ENCODE assay signal across 8 mouse cellular contexts in genomic region chr3:95892066-95893052, GRCm38 (mm10). TPM values are rescaled to one million over a fixed set of nuclear protein-coding genes. Genes with fewer than 3 reads are reported as not detected.
A peak's percentile ranks its signal among the peaks of the same experiment; 100 is the strongest.
DNase-seq lines count a peak whose midpoint lies in the region; ATAC-seq and TF ChIP-seq lines count a peak whose summit lies in the region.

No protein-coding gene starts in this region.

- H3K4me1 ChIP-seq in spleen, adult 2 months (ENCODE audit: control insufficient read depth, insufficient read depth, insufficient read length): peaks cover 14% of the 10 kb centered on the region; the same call in 1 of the 2 replicates
- peaks cover 32% of the 10 kb centered on the region for H3K4me1 ChIP-seq in heart, embryonic 16.5 days (ENCODE audit: control insufficient read depth, insufficient read depth, low read length)
- peaks cover 6% of the 10 kb centered on the region; the same call in 1 of the 2 replicates for H3K4me1 ChIP-seq in lung, adult 2 months (ENCODE audit: control insufficient read depth, insufficient read depth, low read length)

- H3K9ac ChIP-seq in heart, embryonic 16.5 days (ENCODE audit: low read length): peak overlapping the region; percentile 73

- H3K4me2 ChIP-seq in heart, embryonic 16.5 days (ENCODE audit: low read depth, low read length): peak overlapping the region; percentile 67

- H3K9me3 ChIP-seq in heart, embryonic 16.5 days (replicated peaks; ENCODE audit: control insufficient read depth, low read length): no peaks in the 10 kb centered on the region

- intact Hi-C loops in gastrocnemius, postnatal 36 days (cut with DNase I): no loop called here

- no peaks in the 10 kb centered on the region for H3K27me3 ChIP-seq in spleen, adult 2 months (ENCODE audit: control insufficient read depth, insufficient read depth, low read length)
- H3K27me3 ChIP-seq in heart, embryonic 16.5 days (ENCODE audit: control insufficient read depth, insufficient read depth, low read length): no peaks in the 10 kb centered on the region

- WGBS in spleen, adult 2 months: 33% methylated on average over 11 of the region's 11 CpGs
- 32% methylated on average over 11 of the region's 11 CpGs for WGBS in heart, embryonic 16.5 days
- 23% methylated on average over 11 of the region's 11 CpGs for WGBS in lung, adult 2 months

- H3K36me3 ChIP-seq in spleen, adult 2 months (ENCODE audit: control insufficient read depth, insufficient read depth, low read length): peaks cover 5% of the 10 kb centered on the region
- peaks cover under 1% of the 10 kb centered on the region; the same call in 1 of the 2 replicates for H3K36me3 ChIP-seq in heart, embryonic 16.5 days (ENCODE audit: control insufficient read depth, insufficient read depth)

- no peak for TF ChIP-seq CTCF in spleen, adult 2 months (IDR thresholded peaks at IDR 0.05; ENCODE audit: extremely low read depth, insufficient read depth, insufficient read length, insufficient replicate concordance)
- no peak for TF ChIP-seq CTCF in lung, adult 2 months (IDR thresholded peaks at IDR 0.05; ENCODE audit: insufficient read depth, low read length)

- H3K4me3 ChIP-seq in spleen, adult 2 months (ENCODE audit: extremely low read depth, insufficient read depth, insufficient read length): peak overlapping the region; percentile 62; the same call in 1 of the 2 replicates
- peak overlapping the region; percentile 54 for H3K4me3 ChIP-seq in heart, embryonic 16.5 days (ENCODE audit: low read length)
- peak overlapping the region; percentile 66 for H3K4me3 ChIP-seq in lung, adult 2 months (replicated peaks; ENCODE audit: extremely low read depth, low read depth, low read length)

- H3K27ac ChIP-seq in spleen, adult 2 months (ENCODE audit: insufficient read depth, low read length): peak overlapping the region; percentile 88
- peak overlapping the region; percentile 97 for H3K27ac ChIP-seq in heart, embryonic 16.5 days (ENCODE audit: low read length)

- TF ChIP-seq POLR2A in spleen, adult 2 months (IDR thresholded peaks at IDR 0.05; ENCODE audit: low read depth, low read length): no peak
- no peak for TF ChIP-seq POLR2A in lung, adult 2 months (IDR thresholded peaks at IDR 0.05; ENCODE audit: borderline replicate concordance, extremely low read depth, low read depth, low read length)

- ATAC-seq in heart, embryonic 16.5 days (replicated peaks; ENCODE audit: extremely low read depth, insufficient read depth, low FRiP score): no peak

- no peak for DNase-seq in spleen, adult 2 months (ENCODE audit: low read depth in 1 of 2, low spot score in 2 of 2)
- no peak for DNase-seq in spleen, postnatal 14 days (ENCODE audit: low spot score in 2 of 2)
- DNase-seq in lung, adult 2 months: no peak
- DNase-seq in testis, postnatal 10 days (ENCODE audit: low spot score): peak; percentile 54
- DNase-seq in adrenal gland, adult 18-20 months (ENCODE audit: low spot score in 2 of 2): no peak
- no peak for DNase-seq in gastrocnemius, postnatal 36 days
- DNase-seq in urinary bladder, postnatal 10 days (ENCODE audit: low spot score): no peak

RNA-seq across cellular contexts. Expression of gene BC028528, which starts 0.6 kb away (rescaled TPM):
- polyA plus RNA-seq in spleen, adult 2 months (2012; rRNA removed): 11.5 and 12.7 TPM in 2 replicates
- 41.5 and 48.6 TPM in 2 replicates for polyA plus RNA-seq in heart, embryonic 16.5 days (2015; fragmentation: Nextera tagmentation; extraction: Ambion mirVana)
- polyA plus RNA-seq in lung, adult 2 months (2012; rRNA removed): 81.5 and 113 TPM in 2 replicates
- total RNA-seq in adrenal gland, adult 18-20 months (2021): 10 to 100 TPM; 12.0 to 20.3 TPM
- total RNA-seq in gastrocnemius, postnatal 36 days (2021): 1 to 10 TPM; 1.8 to 4.0 TPM

RNA-seq across cellular contexts. Expression of gene Aph1a, which starts 1.4 kb away (rescaled TPM):
- 100 and 174 TPM in 2 replicates for polyA plus RNA-seq in spleen, adult 2 months (2012; rRNA removed)
- 31.1 and 31.8 TPM in 2 replicates for polyA plus RNA-seq in heart, embryonic 16.5 days (2015; fragmentation: Nextera tagmentation; extraction: Ambion mirVana)
- 159 and 160 TPM in 2 replicates for polyA plus RNA-seq in lung, adult 2 months (2012; rRNA removed)
- 100 to 1,000 TPM; 103 to 120 TPM for total RNA-seq in adrenal gland, adult 18-20 months (2021)
- 10 to 100 TPM; 41.7 to 48.0 TPM for total RNA-seq in gastrocnemius, postnatal 36 days (2021)

RNA-seq across cellular contexts. Expression of gene Ciart, which starts 10.3 kb away (rescaled TPM):
- 3.3 and 3.8 TPM in 2 replicates for polyA plus RNA-seq in spleen, adult 2 months (2012; rRNA removed)
- 3.8 and 4.8 TPM in 2 replicates for polyA plus RNA-seq in heart, embryonic 16.5 days (2015; fragmentation: Nextera tagmentation; extraction: Ambion mirVana)
- polyA plus RNA-seq in lung, adult 2 months (2012; rRNA removed): 26.1 and 29.3 TPM in 2 replicates
- 1 to 10 TPM; 2.1 to 3.2 TPM for total RNA-seq in adrenal gland, adult 18-20 months (2021)
- 1 to 10 TPM; 4.4 to 7.9 TPM for total RNA-seq in gastrocnemius, postnatal 36 days (2021)

RNA-seq across cellular contexts. Expression of gene Car14, which starts 12.1 kb away (rescaled TPM):
- 0.50 TPM in 1 of 2 replicates, not detected in the other for polyA plus RNA-seq in spleen, adult 2 months (2012; rRNA removed)
- 73.4 and 78.2 TPM in 2 replicates for polyA plus RNA-seq in heart, embryonic 16.5 days (2015; fragmentation: Nextera tagmentation; extraction: Ambion mirVana)
- polyA plus RNA-seq in lung, adult 2 months (2012; rRNA removed): 28.8 and 36.1 TPM in 2 replicates
- total RNA-seq in adrenal gland, adult 18-20 months (2021): 1 to 10 TPM; 1.1 to 3.6 TPM
- 10 to 100 TPM; 71.9 to 92.1 TPM for total RNA-seq in gastrocnemius, postnatal 36 days (2021)

RNA-seq across cellular contexts. Expression of gene Mrps21, which starts 21.0 kb away (rescaled TPM):
- 28.0 and 30.7 TPM in 2 replicates for polyA plus RNA-seq in spleen, adult 2 months (2012; rRNA removed)
- polyA plus RNA-seq in heart, embryonic 16.5 days (2015; fragmentation: Nextera tagmentation; extraction: Ambion mirVana): 356 and 374 TPM in 2 replicates
- 37.7 and 69.0 TPM in 2 replicates for polyA plus RNA-seq in lung, adult 2 months (2012; rRNA removed)
- total RNA-seq in adrenal gland, adult 18-20 months (2021): 100 to 1,000 TPM; 252 to 270 TPM
- total RNA-seq in gastrocnemius, postnatal 36 days (2021): 100 to 1,000 TPM; 289 to 304 TPM
